Mouse (Mus musculus): ENCODE data around the gene Mtx3. TPM values are rescaled to one million over a fixed set of nuclear protein-coding genes. Genes with fewer than 3 reads are reported as not detected.
"Not testable (repeated sequence)": the region's sequence is repeated elsewhere in the genome, so short reads cannot be mapped to it uniquely, and the experiment has no call there.

Mtx3 gene
- 4.2 and 4.5 TPM in 2 replicates for polyA plus RNA-seq (2015; fragmentation: Nextera tagmentation; extraction: Ambion mirVana)

- Histone ChIP-seq H3K27ac (replicated peaks) (peak within 1 kb of the TSS; percentile 79), H3K9me3 (no peaks in the 10 kb centered on the region), H3K4me3 (peak within 1 kb of the TSS; percentile 82), H3K4me1 (peaks cover 8% of the 10 kb centered on the region), H3K27me3 (no peaks in the 10 kb centered on the region), H3K36me3 (peaks cover 25% of the 10 kb centered on the region), H3K4me2 (replicated peaks) (peak within 1 kb of the TSS; percentile 56), H3K9ac (replicated peaks) (peak within 1 kb of the TSS; percentile 75)
- WGBS = 3% methylated on average over 39 of the region's 40 CpGs
- ATAC-seq (replicated peaks) = peak; percentile 99
Observed at GRCm38 (mm10) chr13:92844586-92845221, at the start of gene Mtx3. TSS of gene Mtx3 (plus strand) at chr13:92844760.

GRCm38 (mm10) chr13:92798830-92799229 lies 45.7 kb upstream of the Mtx3 start:
- Histone ChIP-seq H3K9me3 (no peaks in the 10 kb centered on the region), H3K27me3 (peaks cover 9% of the 10 kb centered on the region), H3K4me2 (replicated peaks) (no peak overlapping the region), H3K36me3 (no peaks in the 10 kb centered on the region), H3K9ac (replicated peaks) (no peak overlapping the region), H3K4me1 (peaks cover 14% of the 10 kb centered on the region), H3K4me3 (no peak overlapping the region), H3K27ac (replicated peaks) (no peak overlapping the region)
- 72% methylated on average over 2 of the region's 2 CpGs for WGBS
- ATAC-seq (replicated peaks) = no peak

GRCm38 (mm10) chr13:92799306-92799925 lies 45.1 kb upstream of the Mtx3 start:
- no peak overlapping the region for H3K27ac ChIP-seq (replicated peaks)
- H3K36me3 ChIP-seq = no peaks in the 10 kb centered on the region
- 86% methylated on average over 7 of the region's 7 CpGs for WGBS

GRCm38 (mm10) chr13:92806785-92807184 lies 37.8 kb upstream of the Mtx3 start:
- H3K4me1 ChIP-seq = no peaks in the 10 kb centered on the region
- ATAC-seq (replicated peaks) = no peak
- no peaks in the 10 kb centered on the region for H3K27me3 ChIP-seq
- H3K9me3 ChIP-seq = no peaks in the 10 kb centered on the region
- H3K4me3 ChIP-seq = no peak overlapping the region
- no peak overlapping the region for H3K9ac ChIP-seq (replicated peaks)
- H3K27ac ChIP-seq (replicated peaks) = no peak overlapping the region
- no peak overlapping the region for H3K4me2 ChIP-seq (replicated peaks)
- no peaks in the 10 kb centered on the region for H3K36me3 ChIP-seq

More at GRCm38 (mm10) chr13:92799306-92799925, 45.1 kb upstream of the Mtx3 start:
- ATAC-seq (replicated peaks) = no peak
- Histone ChIP-seq H3K4me1 (peaks cover 13% of the 10 kb centered on the region), H3K27me3 (peaks cover 4% of the 10 kb centered on the region), H3K4me3 (no peak overlapping the region), H3K9me3 (no peaks in the 10 kb centered on the region), H3K4me2 (replicated peaks) (no peak overlapping the region), H3K9ac (replicated peaks) (no peak overlapping the region)

GRCm38 (mm10) chr13:92807849-92808248 lies 36.7 kb upstream of the Mtx3 start:
- no peak for ATAC-seq (replicated peaks)

GRCm38 (mm10) chr13:92810592-92810991 lies 34.0 kb upstream of the Mtx3 start:
- WGBS = 95% methylated on average over 1 of the region's 1 CpGs
- H3K4me1 ChIP-seq; H3K9me3 ChIP-seq; H3K4me3 ChIP-seq; H3K9ac ChIP-seq (replicated peaks); H3K27me3 ChIP-seq; H3K4me2 ChIP-seq (replicated peaks); H3K36me3 ChIP-seq; ATAC-seq (replicated peaks); H3K27ac ChIP-seq (replicated peaks): not testable (repeated sequence)

More at GRCm38 (mm10) chr13:92807849-92808248, 36.7 kb upstream of the Mtx3 start:
- H3K4me3 ChIP-seq = no peak overlapping the region
- H3K9me3 ChIP-seq = no peaks in the 10 kb centered on the region
- no peaks in the 10 kb centered on the region for H3K36me3 ChIP-seq
- H3K27ac ChIP-seq (replicated peaks) = no peak overlapping the region
- H3K4me1 ChIP-seq = no peaks in the 10 kb centered on the region
- H3K4me2 ChIP-seq (replicated peaks) = no peak overlapping the region
- H3K9ac ChIP-seq (replicated peaks) = no peak overlapping the region
- WGBS = 91% methylated on average over 3 of the region's 3 CpGs
- no peaks in the 10 kb centered on the region for H3K27me3 ChIP-seq

- Histone ChIP-seq H3K36me3 (no peaks in the 10 kb centered on the region), H3K4me1 (no peaks in the 10 kb centered on the region), H3K9ac (replicated peaks) (no peak overlapping the region), H3K9me3 (no peaks in the 10 kb centered on the region), H3K4me2 (replicated peaks) (no peak overlapping the region), H3K4me3 (no peak overlapping the region), H3K27ac (replicated peaks) (no peak overlapping the region), H3K27me3 (no peaks in the 10 kb centered on the region)
- no peak for ATAC-seq (replicated peaks)
- WGBS = 86% methylated on average over 5 of the region's 5 CpGs
Observed at GRCm38 (mm10) chr13:92816329-92816728, 28.2 kb upstream of the Mtx3 start.

- Histone ChIP-seq H3K27ac (replicated peaks) (no peak overlapping the region), H3K4me1 (no peaks in the 10 kb centered on the region), H3K4me3 (no peak overlapping the region), H3K27me3 (no peaks in the 10 kb centered on the region), H3K9ac (replicated peaks) (no peak overlapping the region), H3K36me3 (no peaks in the 10 kb centered on the region), H3K9me3 (no peaks in the 10 kb centered on the region), H3K4me2 (replicated peaks) (no peak overlapping the region)
- WGBS = 85% methylated on average over 3 of the region's 3 CpGs
- ATAC-seq (replicated peaks) = no peak
Observed at GRCm38 (mm10) chr13:92817357-92817756, 27.2 kb upstream of the Mtx3 start.

GRCm38 (mm10) chr13:92828820-92829219 lies 15.7 kb upstream of the Mtx3 start:
- Histone ChIP-seq H3K4me1 (0 out of 2 replicates have a peak, but pooled peaks cover 7% of the 10 kb centered on the region), H3K9ac (replicated peaks) (no peak overlapping the region), H3K36me3 (no peaks in the 10 kb centered on the region), H3K4me3 (no peak overlapping the region), H3K27ac (replicated peaks) (peak overlapping the region; percentile 50; the same call in 1 of the 2 replicates), H3K4me2 (replicated peaks) (no peak overlapping the region), H3K27me3 (no peaks in the 10 kb centered on the region), H3K9me3 (no peaks in the 10 kb centered on the region)
- 59% methylated on average over 10 of the region's 10 CpGs for WGBS
- peak; percentile 43; the same call in 1 of the 2 replicates for ATAC-seq (replicated peaks)

GRCm38 (mm10) chr13:92833162-92833561 lies 11.4 kb upstream of the Mtx3 start:
- H3K9ac ChIP-seq (replicated peaks) = no peak overlapping the region
- no peak for ATAC-seq (replicated peaks)
- H3K4me1 ChIP-seq = 0 out of 2 replicates have a peak, but pooled peaks cover 7% of the 10 kb centered on the region
- no peak overlapping the region for H3K4me2 ChIP-seq (replicated peaks)
- no peak overlapping the region for H3K4me3 ChIP-seq
- no peaks in the 10 kb centered on the region for H3K27me3 ChIP-seq
- H3K36me3 ChIP-seq = no peaks in the 10 kb centered on the region
- H3K27ac ChIP-seq (replicated peaks) = no peak overlapping the region
- WGBS = 87% methylated on average over 4 of the region's 4 CpGs
- H3K9me3 ChIP-seq = no peaks in the 10 kb centered on the region

GRCm38 (mm10) chr13:92846438-92846837 lies 1.9 kb downstream of the Mtx3 start:
- no peak overlapping the region for H3K27ac ChIP-seq (replicated peaks)
- no peaks in the 10 kb centered on the region for H3K27me3 ChIP-seq
- no peak overlapping the region for H3K4me2 ChIP-seq (replicated peaks)
- H3K36me3 ChIP-seq = peaks cover 37% of the 10 kb centered on the region
- H3K9me3 ChIP-seq = no peaks in the 10 kb centered on the region
- 89% methylated on average over 4 of the region's 4 CpGs for WGBS
- no peak overlapping the region for H3K9ac ChIP-seq (replicated peaks)
- no peak overlapping the region for H3K4me3 ChIP-seq
- H3K4me1 ChIP-seq = peaks cover 8% of the 10 kb centered on the region
- ATAC-seq (replicated peaks) = no peak

- no peak overlapping the region for H3K4me3 ChIP-seq
- H3K4me1 ChIP-seq = peaks cover 8% of the 10 kb centered on the region
- ATAC-seq (replicated peaks) = no peak
- H3K27me3 ChIP-seq = no peaks in the 10 kb centered on the region
- H3K9ac ChIP-seq (replicated peaks) = no peak overlapping the region
- no peak overlapping the region for H3K27ac ChIP-seq (replicated peaks)
- H3K36me3 ChIP-seq = peaks cover 37% of the 10 kb centered on the region
- H3K9me3 ChIP-seq = no peaks in the 10 kb centered on the region
- H3K4me2 ChIP-seq (replicated peaks) = no peak overlapping the region
- WGBS = 94% methylated on average over 7 of the region's 7 CpGs
Observed at GRCm38 (mm10) chr13:92847336-92847735, 2.8 kb downstream of the Mtx3 start.
